Mouse (Mus musculus) lung, postnatal 4 days (tissue): ENCODE measurements around the gene Lypd4.
"Not testable (repeated sequence)": the region's sequence is repeated elsewhere in the genome, so short reads cannot be mapped to it uniquely, and the experiment has no call there.

Source experiments
- DNase-seq, 2 experiments: peaks; one replicate each; pipeline ENCODE4 v3.0.0; 2021

Lypd4 gene

DNA sequence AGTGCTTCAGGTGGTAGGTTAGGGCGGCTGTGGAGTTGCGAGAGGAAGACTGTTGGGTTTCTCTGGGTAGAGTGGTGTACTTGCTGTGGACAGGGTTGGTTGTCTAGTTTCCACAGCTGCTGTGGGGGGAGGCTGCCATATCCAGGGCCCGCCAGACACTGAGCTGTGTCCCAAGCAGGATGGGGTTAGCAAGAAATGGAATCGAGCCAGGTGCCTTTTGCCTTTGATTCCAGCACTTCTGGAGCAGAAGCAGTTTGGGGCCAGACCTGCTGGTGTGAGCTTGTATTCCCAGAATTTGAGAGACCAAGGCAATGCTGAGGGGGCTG, 16.5 kb upstream of the Lypd4 start:
- DNase-seq, result peak in 1 of 2 experiments; percentile 43

DNA sequence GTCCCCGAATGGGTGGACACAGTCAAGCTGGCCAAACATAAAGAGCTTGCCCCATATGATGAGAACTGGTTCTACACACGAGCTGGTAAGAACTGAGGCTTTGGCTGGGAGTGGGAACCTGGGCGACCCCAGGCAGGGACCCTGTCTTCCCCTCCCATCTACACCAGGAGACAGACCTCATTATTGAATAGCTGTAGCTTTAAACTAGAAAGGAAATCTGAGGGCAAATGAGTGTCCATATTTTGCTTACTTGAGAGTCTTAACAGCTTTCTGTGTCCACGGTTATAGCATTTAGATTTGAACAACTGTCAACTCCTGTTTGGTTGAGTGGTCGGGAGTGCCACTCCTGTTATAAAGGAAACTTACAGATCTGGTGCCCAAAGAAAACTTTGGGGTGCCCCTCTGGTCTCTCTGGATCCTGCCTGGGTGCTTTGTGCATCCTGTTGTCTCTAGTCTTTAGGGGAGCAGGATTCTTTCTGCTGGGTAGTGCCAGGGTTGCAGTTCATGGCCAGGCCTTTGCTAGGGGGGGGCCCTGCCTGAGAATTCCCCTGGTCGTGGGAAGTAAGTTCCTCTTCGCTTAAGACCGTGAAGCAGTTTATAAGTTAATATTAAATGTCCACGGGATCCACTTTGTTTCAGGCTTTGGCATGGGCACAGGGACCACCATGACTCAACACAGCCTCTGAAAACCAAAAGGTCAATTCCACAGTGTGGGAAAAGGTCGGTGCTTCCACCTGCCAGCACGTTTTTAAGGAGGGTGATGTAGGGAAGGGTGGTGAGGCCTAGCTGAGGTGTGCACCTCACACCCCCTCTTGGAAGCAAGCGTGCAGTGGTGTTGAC, 15.9 kb upstream of the Lypd4 start:
- no peak for DNase-seq

DNA sequence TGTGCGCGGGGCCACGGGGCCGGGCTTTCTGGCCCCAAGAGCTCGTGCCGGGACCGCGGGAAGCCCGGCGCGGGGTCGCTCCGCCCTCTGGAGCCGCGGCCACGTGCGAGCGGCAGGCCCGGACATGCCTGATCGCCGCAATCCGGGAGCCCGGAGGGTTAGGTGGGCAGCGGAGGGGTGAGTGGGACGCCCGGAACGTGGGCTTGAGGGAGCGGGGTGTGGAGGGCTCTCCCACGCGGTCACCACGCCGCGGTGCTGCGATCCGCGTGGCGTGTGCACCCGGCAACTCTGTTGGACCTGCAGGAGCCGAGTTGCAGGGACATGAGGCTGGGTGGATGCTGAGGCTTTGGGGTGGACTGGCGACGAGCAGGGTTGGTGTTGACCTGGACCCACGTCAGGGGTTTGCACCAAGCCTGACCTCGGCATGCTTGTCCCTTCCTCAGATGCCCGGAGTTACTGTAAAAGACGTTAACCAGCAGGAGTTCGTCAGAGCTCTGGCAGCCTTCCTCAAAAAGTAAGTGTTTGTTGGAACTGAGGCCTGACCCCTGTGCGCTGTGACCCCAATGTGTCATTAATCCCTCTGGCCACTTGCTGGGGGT, 15.1 kb upstream of the Lypd4 start:
- peak; percentile 60 to 69 for DNase-seq

DNA sequence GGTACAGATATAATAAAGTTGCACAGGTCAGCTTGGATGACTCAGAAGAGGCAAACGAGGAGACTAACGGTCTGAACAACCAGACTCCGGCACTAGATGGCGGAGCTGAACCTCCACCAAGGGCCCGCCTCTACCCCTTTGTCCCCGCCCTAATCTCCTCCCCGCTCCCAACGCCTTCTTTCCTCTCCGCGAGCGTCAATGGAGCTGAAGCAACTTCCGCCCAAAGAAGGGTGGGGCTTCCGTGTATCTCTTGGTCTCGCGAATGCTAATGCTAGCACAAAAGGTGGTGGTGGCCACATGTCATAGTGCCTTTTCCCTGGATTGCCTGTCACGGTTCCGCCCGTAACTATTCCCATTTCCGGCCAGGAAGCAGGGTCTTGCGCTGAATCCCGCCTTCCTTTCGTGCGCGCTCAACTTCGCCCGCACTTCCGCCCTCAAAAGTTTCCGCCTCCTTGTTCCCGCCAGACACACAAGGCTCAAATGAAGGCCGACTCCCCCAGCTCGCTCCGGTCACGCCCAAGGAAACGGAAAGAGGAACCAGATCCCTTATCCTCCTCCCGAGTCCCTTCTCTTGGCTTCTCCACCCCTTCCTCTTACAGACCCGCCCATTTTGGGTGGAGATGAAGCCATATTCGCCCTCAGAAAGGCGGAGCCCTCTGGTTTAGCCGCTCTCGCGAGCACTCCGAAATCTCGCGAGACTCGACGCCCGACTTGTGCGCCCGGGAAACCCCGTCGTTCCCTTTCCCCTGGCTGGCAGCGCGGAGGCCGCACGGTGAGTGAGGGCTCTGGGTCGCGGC, 14.4 kb upstream of the Lypd4 start, which contains the start of gene Rps19:
TSS of gene Rps19 (plus strand) at position 476 of the 797 bp plus-strand sequence.
- peak; percentile 99 for DNase-seq

DNA sequence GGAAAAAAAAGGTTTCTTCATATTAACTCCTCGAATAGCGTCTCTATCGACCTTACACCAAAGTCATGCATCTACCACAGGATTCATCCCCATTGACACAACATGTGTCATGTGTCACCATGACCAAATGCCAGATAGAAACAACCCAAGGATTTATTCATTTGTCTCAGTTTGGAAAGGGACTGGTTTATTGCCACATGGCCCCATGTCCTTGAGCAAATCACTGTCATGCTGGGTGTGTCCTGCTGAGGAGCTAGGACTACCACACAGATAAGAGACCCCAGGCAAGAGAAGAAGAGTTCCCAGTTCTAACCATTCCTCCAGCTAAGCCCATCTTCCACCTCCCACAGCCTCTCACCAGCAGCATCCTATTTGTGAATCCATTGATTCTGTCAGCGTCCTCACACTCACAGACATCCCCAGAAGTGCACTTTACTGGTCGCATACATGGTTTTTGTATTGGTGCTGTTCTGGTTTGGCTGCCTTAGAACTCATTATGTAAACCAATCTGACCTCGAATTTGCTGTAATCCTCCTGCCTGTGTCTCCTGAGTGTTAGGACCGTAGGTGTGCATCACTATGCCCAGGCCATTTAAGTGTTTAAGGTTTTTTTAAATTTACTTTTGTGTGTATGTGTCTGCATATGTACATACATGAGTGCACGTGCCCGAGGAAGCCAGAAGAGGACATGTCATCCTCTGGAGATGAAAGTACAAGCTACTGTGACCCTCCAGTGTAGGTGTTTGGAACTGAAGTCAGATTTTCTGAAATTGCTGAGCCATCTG, 12.9 kb upstream of the Lypd4 start:
- no peak for DNase-seq

DNA sequence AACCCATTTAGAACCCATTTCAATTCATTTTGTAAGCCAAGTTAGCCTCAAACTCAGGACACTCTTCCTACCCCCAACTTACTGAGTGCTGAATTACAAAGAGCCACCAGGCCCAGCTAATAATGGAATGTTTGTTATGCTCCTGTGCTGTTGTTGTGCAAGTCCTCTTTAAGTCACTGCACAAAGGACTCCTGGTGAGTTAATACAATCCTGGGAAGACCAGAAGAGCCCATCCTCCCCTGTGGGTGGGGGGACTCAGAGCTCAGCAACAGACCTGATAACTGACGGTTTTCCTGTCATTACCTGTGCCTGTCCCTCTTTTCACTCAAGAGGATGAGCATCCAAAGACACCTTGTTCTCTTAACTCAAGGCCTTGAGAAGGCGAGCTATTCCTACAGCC, 9.9 kb upstream of the Lypd4 start:
- no peak for DNase-seq

DNA sequence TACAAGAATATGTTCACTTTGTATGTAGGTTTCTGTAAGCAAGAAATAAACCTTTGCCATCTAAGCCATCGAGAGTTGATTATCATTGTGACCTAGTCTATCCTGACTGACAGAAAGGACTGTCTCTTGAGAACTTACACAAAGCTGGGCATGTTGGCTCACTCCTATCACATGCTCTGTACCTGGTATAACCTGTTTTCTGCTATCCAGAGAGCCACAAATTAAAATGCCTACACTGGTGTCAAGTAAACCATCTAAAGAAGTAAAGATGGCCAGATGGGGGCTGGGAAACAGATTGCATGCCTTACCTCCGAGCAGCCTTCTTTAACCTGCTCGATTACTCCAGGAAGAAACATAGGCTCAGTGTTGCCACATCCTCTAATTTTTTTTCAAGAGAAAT, 7.8 kb upstream of the Lypd4 start:
- DNase-seq, result no peak

DNA sequence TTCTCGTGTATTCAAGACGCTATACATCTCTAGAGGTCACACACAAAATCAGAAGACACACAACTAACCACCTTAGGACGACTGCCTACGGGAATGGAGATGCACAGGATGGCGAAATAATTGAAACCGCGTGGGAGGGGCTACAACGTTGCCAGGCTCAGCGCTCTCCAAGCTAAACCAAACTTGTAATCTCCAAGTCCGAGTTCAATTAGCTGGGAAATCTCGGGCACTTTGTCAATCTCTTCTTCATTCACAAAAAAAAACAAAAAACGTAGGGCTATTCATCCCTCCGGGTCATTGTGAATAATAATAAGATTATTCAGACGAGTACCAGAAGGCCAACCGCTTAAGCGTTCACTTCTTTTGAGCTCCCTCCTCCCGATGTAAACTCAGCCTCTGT, 661 bp downstream of the Lypd4 start:
- no peak for DNase-seq

DNA sequence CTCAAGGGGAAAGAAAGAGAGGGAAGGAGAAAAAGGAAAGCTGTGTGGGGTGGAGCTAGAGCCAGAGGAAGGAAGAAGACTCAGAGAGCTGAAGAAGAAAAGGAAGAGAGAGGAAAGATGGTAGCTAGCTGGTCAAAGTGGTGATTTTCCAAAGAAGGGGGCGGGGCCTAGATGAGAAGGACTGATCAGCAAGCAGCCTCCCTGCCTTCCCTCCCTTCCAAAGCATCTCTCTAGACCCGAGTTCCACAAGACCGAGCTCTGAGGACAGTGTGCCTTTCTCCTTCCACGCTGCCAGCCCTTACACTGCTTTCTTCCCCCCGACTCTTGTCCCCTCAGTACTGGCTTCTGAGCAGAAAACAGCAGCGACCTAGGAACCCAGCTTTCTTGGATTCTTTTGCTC, 5.6 kb downstream of the Lypd4 start:
- no peak for DNase-seq

DNA sequence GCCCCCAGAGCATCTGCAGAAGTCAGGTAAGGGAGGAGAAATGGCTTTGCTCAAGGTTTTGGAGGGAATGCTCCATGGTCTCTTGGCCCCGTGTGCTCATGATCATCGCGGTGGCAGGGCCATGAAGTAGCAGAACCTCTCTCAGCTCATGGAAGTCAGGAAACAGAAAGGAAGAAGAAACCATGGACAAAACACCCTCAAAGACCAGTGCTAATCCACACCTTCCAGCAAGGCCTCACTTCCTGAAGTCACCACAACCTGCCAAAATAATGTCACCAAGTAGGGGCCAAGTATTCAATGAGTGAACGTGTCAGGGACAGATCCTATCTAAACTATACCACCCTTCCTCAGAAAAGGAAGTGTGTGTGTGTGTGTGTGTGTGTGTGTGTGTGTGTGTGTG, 6.9 kb downstream of the Lypd4 start:
- no peak for DNase-seq

DNA sequence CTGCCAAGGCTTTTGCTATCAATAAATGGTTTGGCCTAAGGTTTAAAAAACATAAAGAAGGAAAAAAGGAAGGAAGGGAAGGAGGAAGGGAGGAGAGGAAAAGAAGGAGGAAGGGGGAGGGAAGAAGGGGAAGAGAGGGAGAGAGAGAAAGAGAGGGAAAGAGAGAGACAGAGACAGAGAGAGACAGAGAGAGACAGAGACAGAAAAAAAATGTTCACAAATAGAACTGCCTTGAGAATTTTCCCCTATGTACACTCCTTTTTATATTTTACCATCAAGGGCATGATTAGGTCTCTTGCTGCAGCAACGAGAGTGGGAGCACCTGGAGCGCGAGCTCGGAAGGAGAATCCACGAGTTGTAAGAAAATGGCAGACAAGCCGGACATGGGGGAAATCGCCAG, 7.8 kb downstream of the Lypd4 start, which contains the start of gene Gm9844:
TSS of gene Gm9844 (plus strand) at position 301 of the 400 bp plus-strand sequence.
- no peak for DNase-seq

DNA sequence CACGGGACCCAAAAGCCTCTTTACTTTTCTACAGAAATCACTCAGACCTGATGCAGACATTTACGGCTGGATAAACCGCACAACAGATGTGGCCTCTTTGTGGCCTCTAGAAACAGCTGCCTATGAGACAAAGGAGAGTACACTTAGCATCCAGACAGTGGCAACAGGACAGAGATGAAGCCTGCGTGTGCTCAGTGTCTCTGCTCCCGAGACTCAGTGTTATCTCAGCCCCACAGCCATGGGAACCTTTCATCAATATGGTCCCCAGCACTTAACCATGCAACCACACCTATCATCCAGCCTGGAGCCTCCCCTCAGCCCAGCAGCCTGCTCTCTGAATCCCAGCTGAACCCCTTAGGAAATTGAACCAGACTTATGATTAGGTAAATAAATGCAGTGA, 10.5 kb downstream of the Lypd4 start:
- DNase-seq, result no peak

DNA sequence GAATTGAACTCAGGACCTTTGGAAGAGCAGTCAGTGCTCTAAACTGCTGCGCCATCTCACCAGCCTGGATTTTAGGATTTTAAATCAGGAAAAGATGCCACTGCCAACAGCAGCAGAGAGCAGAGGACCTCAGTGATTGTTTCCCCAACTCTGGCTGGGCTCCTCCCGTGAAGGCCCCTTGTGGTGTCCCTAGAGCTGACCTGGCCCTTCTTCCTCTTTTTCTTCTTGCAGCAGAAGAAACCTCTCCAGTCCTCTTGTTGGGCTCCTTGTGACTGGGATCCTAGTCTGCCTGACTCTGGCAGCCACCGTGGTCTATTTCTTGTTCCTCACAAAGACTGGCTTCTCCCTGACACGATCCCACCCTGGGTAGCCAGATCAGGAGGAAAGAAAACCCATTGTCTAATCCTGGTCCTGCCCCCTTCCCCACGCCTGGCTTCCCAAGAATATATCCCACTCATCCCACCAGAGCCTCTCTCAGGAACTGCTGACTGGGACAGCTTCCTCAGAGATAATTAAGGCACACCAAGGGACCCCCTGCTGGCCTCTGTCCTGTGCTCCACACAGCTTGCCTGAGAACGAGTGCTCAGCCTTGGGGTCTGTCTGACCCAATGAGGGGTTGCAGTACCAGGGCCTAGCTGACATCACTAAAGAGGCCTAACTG, 13.2 kb downstream of the Lypd4 start:
- peak in 1 of 2 experiments; percentile 13 for DNase-seq

DNA sequence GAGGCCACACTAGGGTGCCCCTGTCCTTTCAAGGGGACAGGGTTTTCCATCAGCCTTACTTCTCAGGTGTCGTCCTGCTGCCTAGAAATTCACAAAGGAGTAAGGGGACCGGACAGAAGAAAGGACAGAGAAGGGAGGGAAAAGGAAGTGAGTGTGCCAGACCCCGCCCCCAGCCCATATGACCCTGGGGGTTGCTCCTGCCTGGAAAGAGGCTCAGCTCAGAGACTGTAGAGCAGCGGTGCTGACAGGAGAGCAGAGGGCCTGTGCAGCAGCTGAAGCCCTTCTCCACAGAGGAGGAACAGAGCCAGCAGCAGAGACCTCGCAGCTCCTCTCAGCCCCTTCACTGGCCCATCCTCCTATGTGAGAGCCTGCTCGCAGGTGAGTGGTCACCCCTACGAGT, 16.0 kb downstream of the Lypd4 start:
- no peak for DNase-seq

DNA sequence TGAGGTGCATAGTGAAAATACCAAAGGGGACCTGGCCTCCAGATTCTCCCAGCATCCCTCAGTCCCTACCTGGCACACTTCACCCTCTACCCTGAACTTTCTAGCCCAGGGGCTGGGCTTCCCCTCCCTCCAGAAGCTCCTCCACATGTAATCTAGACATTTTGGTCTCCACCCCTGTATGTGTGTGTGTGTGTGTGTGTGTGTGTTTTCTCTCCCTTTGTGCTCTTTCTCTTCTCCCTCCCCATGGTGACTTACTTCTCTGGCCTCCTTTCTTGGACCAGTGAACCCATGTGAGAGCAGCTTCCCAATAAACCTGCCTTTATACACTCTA, 16.5 kb downstream of the Lypd4 start:
- no peak for DNase-seq

DNA sequence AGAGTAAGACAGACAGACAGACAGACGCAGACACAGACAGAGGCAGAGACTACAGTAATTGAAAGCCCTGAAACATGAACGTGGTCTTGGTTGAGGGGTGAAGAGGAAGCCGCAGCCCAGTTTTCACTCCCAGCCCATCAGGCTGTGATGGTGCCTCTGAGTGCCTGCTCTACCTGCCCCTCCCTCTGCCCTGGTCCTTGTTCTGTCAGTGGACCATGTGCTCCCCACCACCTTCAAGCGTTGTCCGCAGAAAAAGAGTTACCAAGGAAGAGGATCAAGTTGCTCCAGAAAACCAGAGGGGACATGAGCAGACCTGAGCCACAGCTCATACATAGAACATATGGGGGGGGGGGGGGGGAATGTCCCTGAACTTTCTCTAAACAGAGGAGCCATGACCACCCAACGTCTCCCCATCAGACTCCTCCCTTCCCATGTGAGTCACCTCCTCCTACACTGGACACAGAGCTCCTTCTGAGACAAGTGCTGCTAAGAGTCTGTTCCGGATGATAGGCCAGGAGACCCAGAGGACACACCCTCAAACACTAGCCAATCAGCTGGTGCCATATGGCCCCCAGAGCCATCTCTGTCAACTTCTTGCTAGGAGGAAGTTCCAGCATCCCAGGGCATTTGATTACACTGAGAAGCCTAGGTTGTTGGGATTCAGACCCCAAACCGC, 17.0 kb downstream of the Lypd4 start:
- no peak for DNase-seq

DNA sequence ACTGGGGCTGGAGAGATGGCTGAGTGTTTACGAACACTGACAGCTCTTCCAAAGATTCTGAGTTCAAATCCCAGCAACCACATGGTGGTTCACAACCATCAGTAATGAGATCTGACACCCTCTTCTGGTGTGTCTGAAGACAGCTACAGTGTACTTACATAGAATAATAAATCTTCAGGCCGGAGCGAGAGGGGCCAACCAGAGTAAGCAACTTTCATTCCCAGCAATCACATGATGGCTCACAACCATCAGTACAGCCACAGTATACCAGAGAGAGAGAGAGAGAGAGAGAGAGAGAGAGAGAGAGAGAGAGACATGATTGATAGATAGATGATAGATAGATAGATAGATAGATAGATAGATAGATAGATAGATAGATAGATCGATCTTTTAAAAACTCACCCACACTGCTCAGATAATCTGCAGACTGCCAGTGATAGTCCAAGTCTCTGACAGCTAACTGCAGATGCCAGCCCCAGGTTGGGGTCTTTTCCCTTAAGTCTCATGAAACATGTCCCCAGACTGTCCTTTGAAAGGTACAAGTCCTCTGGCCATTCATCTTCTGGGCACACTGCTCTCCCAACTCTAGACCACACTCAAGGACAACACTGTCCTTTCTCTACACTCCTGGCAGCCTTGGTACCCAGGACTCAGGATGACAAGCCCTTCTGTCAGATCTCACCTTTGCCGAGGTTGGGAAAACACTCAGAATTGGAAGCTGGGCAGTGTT, 18.0 kb downstream of the Lypd4 start:
- no peak for DNase-seq

DNA sequence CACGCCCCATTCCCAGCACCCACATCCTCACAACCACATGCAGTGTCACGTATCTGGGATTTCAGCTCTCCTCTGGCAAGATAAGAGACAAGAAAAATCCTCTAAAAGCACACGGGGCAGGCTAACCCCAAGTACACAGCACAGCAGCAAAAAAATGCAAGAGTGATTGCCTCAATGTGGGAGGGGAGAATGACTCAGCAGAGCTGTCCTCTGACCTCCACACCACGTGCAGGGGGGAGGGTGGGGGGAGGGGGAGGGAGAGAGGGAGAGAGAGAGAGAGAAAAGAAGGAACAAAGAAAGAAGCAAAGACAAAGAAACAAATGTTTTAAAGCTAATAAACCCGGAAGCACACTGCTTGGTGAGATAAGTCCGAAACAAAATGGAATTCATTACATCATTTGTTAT, 18.8 kb downstream of the Lypd4 start:
- DNase-seq, result no peak

DNA sequence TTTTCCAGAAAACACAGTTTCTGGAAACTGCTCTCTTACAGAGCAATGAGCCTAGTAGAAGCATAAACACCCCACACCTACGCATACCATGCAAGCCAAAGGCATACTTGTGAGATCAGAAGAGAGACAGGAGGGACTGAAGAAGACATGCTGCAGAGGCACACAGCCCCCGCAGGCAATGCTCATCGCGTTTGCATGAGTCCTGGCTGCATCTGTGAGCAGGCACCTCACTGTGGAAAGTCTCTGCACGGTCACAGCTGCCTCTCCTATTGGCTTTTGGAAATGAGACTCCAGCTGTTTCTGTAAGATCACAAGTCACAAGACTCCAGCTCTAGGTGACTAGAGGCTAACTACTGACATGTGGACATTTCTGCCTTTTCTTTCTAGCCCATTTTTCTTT, 19.6 kb downstream of the Lypd4 start:
- DNase-seq, result no peak

DNA sequence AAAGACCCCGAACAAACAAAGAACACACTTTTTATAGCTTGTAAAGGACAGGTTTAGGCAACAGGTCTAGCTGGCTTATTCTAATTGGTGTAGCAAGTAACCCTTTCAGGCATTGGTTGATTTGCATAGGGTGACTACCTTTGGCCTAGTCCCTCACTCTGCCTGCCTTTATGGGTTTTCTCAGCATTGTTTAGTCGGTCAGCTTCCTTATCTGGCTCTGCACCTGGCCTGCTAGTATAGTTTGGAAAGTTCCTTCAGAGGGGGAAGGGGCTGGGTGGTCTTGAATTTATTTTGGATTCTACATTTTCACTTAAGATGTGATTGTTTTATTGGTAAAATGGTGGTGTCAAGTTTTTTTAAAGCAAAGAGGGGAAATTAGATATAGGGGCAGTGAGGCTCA, 23.2 kb downstream of the Lypd4 start:
- not testable (repeated sequence) for DNase-seq

DNA sequence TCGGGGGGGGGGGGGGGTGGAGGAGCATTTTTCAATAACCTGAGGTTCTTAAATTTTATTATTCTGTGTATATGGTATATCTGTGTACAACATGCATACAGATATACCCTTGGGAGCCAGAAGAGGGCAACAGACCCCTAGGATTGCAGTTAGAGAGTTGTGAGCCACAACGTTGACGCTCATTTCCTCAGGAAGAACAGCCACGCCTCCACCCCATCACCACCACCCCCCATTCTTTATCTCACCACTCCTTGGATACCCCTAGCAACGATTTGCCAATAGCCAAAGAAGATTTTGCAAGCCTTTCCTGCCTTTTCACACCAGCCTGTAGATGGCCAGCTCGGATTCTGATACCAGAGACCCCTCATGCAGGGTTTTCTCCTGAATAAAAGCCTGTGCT, 24.0 kb downstream of the Lypd4 start:
- DNase-seq, result no peak
